Mouse (Mus musculus): ENCODE data around the gene Kif6. TPM values are rescaled to one million over a fixed set of nuclear protein-coding genes. Genes with fewer than 3 reads are reported as not detected.

Gene Kif6
- polyA plus RNA-seq, 1 experiment from 2014 or later = 0.22 TPM

- no peak for ATAC-seq
- H3K4me2 ChIP-seq (replicated peaks; ENCODE audit: low read depth) = no peak overlapping the region
- peak; percentile 25; the same call in 1 of the 2 replicates for TF ChIP-seq CTCF (IDR thresholded peaks at IDR 0.05; ENCODE audit: low read depth)
- no peak overlapping the region for H3K9ac ChIP-seq (ENCODE audit: low read depth, low read length)
- H3K4me1 ChIP-seq (replicated peaks; ENCODE audit: control insufficient read depth, insufficient read depth, low read length) = no peaks in the 10 kb centered on the region
- no peaks in the 10 kb centered on the region for H3K9me3 ChIP-seq (ENCODE audit: control insufficient read depth)
- 90% methylated on average over 2 of the region's 2 CpGs for WGBS
- no peaks in the 10 kb centered on the region for H3K36me3 ChIP-seq (ENCODE audit: control insufficient read depth, insufficient read depth)
- no peak overlapping the region for H3K4me3 ChIP-seq (ENCODE audit: low read depth, low read length)
- H3K27ac ChIP-seq (ENCODE audit: low read depth, low read length) = no peak overlapping the region
- no peaks in the 10 kb centered on the region for H3K27me3 ChIP-seq (replicated peaks; ENCODE audit: control insufficient read depth, insufficient read depth, low read length)
Measured at GRCm38 (mm10) chr17:49726206-49726605, 111.3 kb downstream of the Kif6 start.

- WGBS = 23% methylated on average over 4 of the region's 4 CpGs
- no peak overlapping the region for H3K27ac ChIP-seq (ENCODE audit: low read depth, low read length)
- H3K27me3 ChIP-seq (replicated peaks; ENCODE audit: control insufficient read depth, insufficient read depth, low read length) = no peaks in the 10 kb centered on the region
- no peaks in the 10 kb centered on the region for H3K4me1 ChIP-seq (replicated peaks; ENCODE audit: control insufficient read depth, insufficient read depth, low read length)
- TF ChIP-seq CTCF (IDR thresholded peaks at IDR 0.05; ENCODE audit: low read depth) = no peak
- H3K4me3 ChIP-seq (ENCODE audit: low read depth, low read length) = no peak overlapping the region
- no peaks in the 10 kb centered on the region for H3K9me3 ChIP-seq (ENCODE audit: control insufficient read depth)
- H3K36me3 ChIP-seq (ENCODE audit: control insufficient read depth, insufficient read depth) = no peaks in the 10 kb centered on the region
- H3K9ac ChIP-seq (ENCODE audit: low read depth, low read length) = no peak overlapping the region
- no peak overlapping the region for H3K4me2 ChIP-seq (replicated peaks; ENCODE audit: low read depth)
- no peak for ATAC-seq
Measured at GRCm38 (mm10) chr17:49726976-49727375, 112.0 kb downstream of the Kif6 start.

GRCm38 (mm10) chr17:49727428-49728045, 112.6 kb downstream of the Kif6 start:
- no peak overlapping the region for H3K9ac ChIP-seq (ENCODE audit: low read depth, low read length)
- H3K9me3 ChIP-seq (ENCODE audit: control insufficient read depth) = no peaks in the 10 kb centered on the region
- H3K4me2 ChIP-seq (replicated peaks; ENCODE audit: low read depth) = no peak overlapping the region
- no peak overlapping the region for H3K27ac ChIP-seq (ENCODE audit: low read depth, low read length)
- no peaks in the 10 kb centered on the region for H3K4me1 ChIP-seq (replicated peaks; ENCODE audit: control insufficient read depth, insufficient read depth, low read length)
- ATAC-seq = no peak
- H3K36me3 ChIP-seq (ENCODE audit: control insufficient read depth, insufficient read depth) = no peaks in the 10 kb centered on the region
- WGBS = 43% methylated on average over 5 of the region's 5 CpGs
- no peak for TF ChIP-seq CTCF (IDR thresholded peaks at IDR 0.05; ENCODE audit: low read depth)
- no peaks in the 10 kb centered on the region for H3K27me3 ChIP-seq (replicated peaks; ENCODE audit: control insufficient read depth, insufficient read depth, low read length)
- no peak overlapping the region for H3K4me3 ChIP-seq (ENCODE audit: low read depth, low read length)

GRCm38 (mm10) chr17:49729856-49730255, 114.9 kb downstream of the Kif6 start:
- Histone ChIP-seq H3K36me3 (ENCODE audit: control insufficient read depth, insufficient read depth) (no peaks in the 10 kb centered on the region), H3K27ac (ENCODE audit: low read depth, low read length) (no peak overlapping the region), H3K9ac (ENCODE audit: low read depth, low read length) (no peak overlapping the region), H3K27me3 (replicated peaks; ENCODE audit: control insufficient read depth, insufficient read depth, low read length) (no peaks in the 10 kb centered on the region), H3K9me3 (ENCODE audit: control insufficient read depth) (no peaks in the 10 kb centered on the region), H3K4me3 (ENCODE audit: low read depth, low read length) (no peak overlapping the region), H3K4me2 (replicated peaks; ENCODE audit: low read depth) (no peak overlapping the region), H3K4me1 (replicated peaks; ENCODE audit: control insufficient read depth, insufficient read depth, low read length) (no peaks in the 10 kb centered on the region)
- TF ChIP-seq CTCF (IDR thresholded peaks at IDR 0.05; ENCODE audit: low read depth) = no peak
- 81% methylated on average over 1 of the region's 1 CpGs for WGBS
- no peak for ATAC-seq

- H3K4me1 ChIP-seq (replicated peaks; ENCODE audit: control insufficient read depth, insufficient read depth, low read length) = no peaks in the 10 kb centered on the region
- H3K4me2 ChIP-seq (replicated peaks; ENCODE audit: low read depth) = no peak overlapping the region
- no peak for TF ChIP-seq CTCF (IDR thresholded peaks at IDR 0.05; ENCODE audit: low read depth)
- no peak overlapping the region for H3K27ac ChIP-seq (ENCODE audit: low read depth, low read length)
- no peak overlapping the region for H3K9ac ChIP-seq (ENCODE audit: low read depth, low read length)
- no peaks in the 10 kb centered on the region for H3K9me3 ChIP-seq (ENCODE audit: control insufficient read depth)
- no peaks in the 10 kb centered on the region for H3K27me3 ChIP-seq (replicated peaks; ENCODE audit: control insufficient read depth, insufficient read depth, low read length)
- no peaks in the 10 kb centered on the region for H3K36me3 ChIP-seq (ENCODE audit: control insufficient read depth, insufficient read depth)
- ATAC-seq = no peak
- WGBS = 87% methylated on average over 8 of the region's 8 CpGs
- no peak overlapping the region for H3K4me3 ChIP-seq (ENCODE audit: low read depth, low read length)
Measured at GRCm38 (mm10) chr17:49732706-49733105, 117.8 kb downstream of the Kif6 start.

GRCm38 (mm10) chr17:49734079-49734478, 119.1 kb downstream of the Kif6 start:
- Histone ChIP-seq H3K4me3 (ENCODE audit: low read depth, low read length) (no peak overlapping the region), H3K4me1 (replicated peaks; ENCODE audit: control insufficient read depth, insufficient read depth, low read length) (no peaks in the 10 kb centered on the region), H3K9ac (ENCODE audit: low read depth, low read length) (no peak overlapping the region), H3K36me3 (ENCODE audit: control insufficient read depth, insufficient read depth) (no peaks in the 10 kb centered on the region), H3K4me2 (replicated peaks; ENCODE audit: low read depth) (no peak overlapping the region), H3K27ac (ENCODE audit: low read depth, low read length) (no peak overlapping the region), H3K9me3 (ENCODE audit: control insufficient read depth) (no peaks in the 10 kb centered on the region), H3K27me3 (replicated peaks; ENCODE audit: control insufficient read depth, insufficient read depth, low read length) (no peaks in the 10 kb centered on the region)
- TF ChIP-seq CTCF (IDR thresholded peaks at IDR 0.05; ENCODE audit: low read depth) = no peak
- 81% methylated on average over 6 of the region's 6 CpGs for WGBS
- no peak for ATAC-seq

GRCm38 (mm10) chr17:49734776-49735175, 119.8 kb downstream of the Kif6 start:
- TF ChIP-seq CTCF (IDR thresholded peaks at IDR 0.05; ENCODE audit: low read depth) = no peak
- Histone ChIP-seq H3K36me3 (ENCODE audit: control insufficient read depth, insufficient read depth) (no peaks in the 10 kb centered on the region), H3K9me3 (ENCODE audit: control insufficient read depth) (no peaks in the 10 kb centered on the region), H3K4me3 (ENCODE audit: low read depth, low read length) (no peak overlapping the region), H3K9ac (ENCODE audit: low read depth, low read length) (no peak overlapping the region), H3K27ac (ENCODE audit: low read depth, low read length) (no peak overlapping the region), H3K4me2 (replicated peaks; ENCODE audit: low read depth) (no peak overlapping the region), H3K4me1 (replicated peaks; ENCODE audit: control insufficient read depth, insufficient read depth, low read length) (no peaks in the 10 kb centered on the region), H3K27me3 (replicated peaks; ENCODE audit: control insufficient read depth, insufficient read depth, low read length) (no peaks in the 10 kb centered on the region)
- ATAC-seq = no peak
- 73% methylated on average over 2 of the region's 2 CpGs for WGBS
